Mouse (Mus musculus) cerebellum, postnatal 10 days (tissue): ENCODE results near the gene Cyth3.

Experiments
- DNase-seq, 2 experiments: peaks; one replicate each; pipeline ENCODE4 v3.0.0; 2021; ENCODE audit warnings: mixed read lengths in 2 of 2

Gene Cyth3

GRCm38 (mm10) chr5:143636173-143636572 is 13.9 kb downstream of the Cyth3 start:
- DNase-seq: no peak

- no peak for DNase-seq
Measured at GRCm38 (mm10) chr5:143637832-143638420, 15.7 kb downstream of the Cyth3 start.

- DNase-seq: peak in 1 of 2 experiments; percentile 23
Measured at GRCm38 (mm10) chr5:143638516-143639270, 16.4 kb downstream of the Cyth3 start.

GRCm38 (mm10) chr5:143639329-143639728 is 17.1 kb downstream of the Cyth3 start:
- no peak for DNase-seq

GRCm38 (mm10) chr5:143639810-143640209 is 17.6 kb downstream of the Cyth3 start:
- DNase-seq: no peak

GRCm38 (mm10) chr5:143641503-143641902 is 19.3 kb downstream of the Cyth3 start:
- DNase-seq: no peak

- peak; percentile 19 to 39 for DNase-seq
Measured at GRCm38 (mm10) chr5:143642262-143642831, 20.1 kb downstream of the Cyth3 start.

- DNase-seq: no peak
Measured at GRCm38 (mm10) chr5:143645976-143646375, 23.7 kb downstream of the Cyth3 start.

- DNase-seq: no peak
Measured at GRCm38 (mm10) chr5:143647412-143647811, 25.2 kb downstream of the Cyth3 start.

GRCm38 (mm10) chr5:143648058-143648457 is 25.8 kb downstream of the Cyth3 start:
- no peak for DNase-seq

GRCm38 (mm10) chr5:143649168-143649567 is 26.9 kb downstream of the Cyth3 start:
- no peak for DNase-seq

- DNase-seq: peak; percentile 27 to 31
Measured at GRCm38 (mm10) chr5:143651855-143652631, 29.8 kb downstream of the Cyth3 start.

GRCm38 (mm10) chr5:143653497-143653896 is 31.2 kb downstream of the Cyth3 start:
- DNase-seq: no peak

GRCm38 (mm10) chr5:143654670-143655510 is 32.6 kb downstream of the Cyth3 start:
- DNase-seq: no peak

GRCm38 (mm10) chr5:143655511-143655943 is 33.3 kb downstream of the Cyth3 start:
- no peak for DNase-seq

GRCm38 (mm10) chr5:143656708-143657245 is 34.5 kb downstream of the Cyth3 start:
- no peak for DNase-seq

GRCm38 (mm10) chr5:143659021-143659523 is 36.8 kb downstream of the Cyth3 start:
- no peak for DNase-seq

GRCm38 (mm10) chr5:143663074-143663687 is 40.9 kb downstream of the Cyth3 start:
- DNase-seq: no peak

- DNase-seq: no peak
Measured at GRCm38 (mm10) chr5:143665561-143665960, 43.3 kb downstream of the Cyth3 start.

GRCm38 (mm10) chr5:143666015-143666414 is 43.8 kb downstream of the Cyth3 start:
- DNase-seq: no peak

GRCm38 (mm10) chr5:143668884-143669283 is 46.6 kb downstream of the Cyth3 start:
- no peak for DNase-seq
